Mouse (Mus musculus) layer of hippocampus, adult 11-12 months (tissue): ENCODE data around the gene Taf1b.

Experiments used
- DNase-seq: peaks from one replicate; pipeline ENCODE4 v3.0.0; 2022; ENCODE audit warnings: low spot score

The Taf1b gene

DNA sequence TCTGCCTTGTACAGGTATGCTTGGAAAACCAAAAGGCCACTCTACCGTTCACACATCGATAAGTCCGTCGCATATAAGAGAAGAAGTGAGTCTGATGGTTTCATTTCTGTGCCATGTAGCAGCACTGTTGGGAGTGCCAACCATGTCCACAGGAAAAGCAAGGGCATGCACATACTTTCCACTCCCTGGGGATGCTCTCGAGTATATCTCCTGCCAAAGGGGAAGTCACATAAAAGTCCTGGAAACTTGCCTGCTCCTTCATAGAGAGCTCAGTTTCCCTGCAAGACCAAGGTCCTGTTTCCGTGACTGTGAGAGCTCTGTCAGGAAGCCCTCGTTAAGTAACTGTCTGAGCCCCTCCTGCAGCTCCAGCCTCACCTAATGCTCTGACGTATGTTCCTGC lies 57.8 kb downstream of the Taf1b start:
- no peak for DNase-seq

DNA sequence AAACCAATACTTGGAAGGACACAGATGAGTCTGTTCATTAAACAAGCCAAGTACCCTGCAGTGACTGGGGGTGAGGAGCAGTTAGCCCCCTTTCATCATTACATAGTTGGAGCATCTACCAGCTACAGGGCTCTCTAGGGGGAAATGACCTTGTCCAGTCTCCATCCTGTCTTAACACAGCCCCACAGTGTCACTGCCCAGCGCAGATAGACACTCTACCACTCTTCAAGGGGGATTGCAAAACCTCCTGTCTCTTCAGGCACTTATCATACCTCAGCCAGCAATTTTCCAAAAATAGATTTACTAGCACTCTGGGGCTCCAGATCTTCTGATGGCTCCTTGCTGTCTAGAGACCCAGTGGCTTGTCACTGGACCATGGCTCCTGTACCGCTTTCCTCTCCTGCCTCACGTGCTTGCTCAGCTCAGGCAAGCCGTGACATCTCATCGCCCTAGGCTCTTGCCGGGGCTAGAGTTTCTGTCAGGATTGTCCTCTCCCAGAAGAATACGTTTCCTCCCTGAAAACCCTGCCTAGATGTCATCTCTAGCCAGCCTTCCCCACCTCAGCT lies 65.3 kb downstream of the Taf1b start:
- no peak for DNase-seq

DNA sequence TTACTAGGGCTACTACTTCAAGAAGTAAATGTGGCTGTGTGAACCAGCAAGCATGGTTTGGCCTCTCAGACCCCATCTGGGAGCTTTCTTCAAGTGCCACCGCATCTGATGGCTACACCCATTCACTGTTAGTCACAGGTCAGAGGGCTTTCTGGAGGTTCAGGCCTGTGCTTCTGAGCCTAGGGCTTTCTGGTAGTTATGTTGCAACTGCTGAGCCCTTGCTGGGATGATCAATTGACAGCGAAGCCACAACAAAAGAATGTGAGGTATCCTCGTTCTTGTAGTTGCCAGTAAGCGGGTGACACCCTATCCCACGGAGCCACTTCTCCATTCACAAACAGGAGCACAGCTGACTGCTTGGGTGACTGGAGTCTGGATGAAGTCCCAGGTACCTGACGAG lies 67.2 kb downstream of the Taf1b start:
- no peak for DNase-seq

DNA sequence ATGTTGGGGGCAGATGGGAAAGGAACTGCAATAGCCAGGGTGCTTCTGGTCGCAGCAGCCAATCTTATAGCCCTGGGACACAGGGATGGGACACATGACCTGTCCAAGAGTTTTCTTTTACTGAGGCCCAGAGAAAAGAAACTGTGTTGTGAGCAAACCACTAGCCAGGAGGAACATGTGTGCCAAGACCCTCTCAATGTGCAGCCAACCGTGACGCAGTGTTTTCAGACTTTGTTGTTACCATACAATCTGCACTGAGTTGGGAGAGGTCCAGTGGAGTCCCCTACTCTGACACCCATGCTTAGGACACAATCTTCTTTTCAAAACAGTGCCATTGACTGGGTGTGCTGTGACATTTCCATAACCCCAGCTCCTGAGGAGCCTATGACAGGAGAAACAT lies 69.4 kb downstream of the Taf1b start:
- no peak for DNase-seq

DNA sequence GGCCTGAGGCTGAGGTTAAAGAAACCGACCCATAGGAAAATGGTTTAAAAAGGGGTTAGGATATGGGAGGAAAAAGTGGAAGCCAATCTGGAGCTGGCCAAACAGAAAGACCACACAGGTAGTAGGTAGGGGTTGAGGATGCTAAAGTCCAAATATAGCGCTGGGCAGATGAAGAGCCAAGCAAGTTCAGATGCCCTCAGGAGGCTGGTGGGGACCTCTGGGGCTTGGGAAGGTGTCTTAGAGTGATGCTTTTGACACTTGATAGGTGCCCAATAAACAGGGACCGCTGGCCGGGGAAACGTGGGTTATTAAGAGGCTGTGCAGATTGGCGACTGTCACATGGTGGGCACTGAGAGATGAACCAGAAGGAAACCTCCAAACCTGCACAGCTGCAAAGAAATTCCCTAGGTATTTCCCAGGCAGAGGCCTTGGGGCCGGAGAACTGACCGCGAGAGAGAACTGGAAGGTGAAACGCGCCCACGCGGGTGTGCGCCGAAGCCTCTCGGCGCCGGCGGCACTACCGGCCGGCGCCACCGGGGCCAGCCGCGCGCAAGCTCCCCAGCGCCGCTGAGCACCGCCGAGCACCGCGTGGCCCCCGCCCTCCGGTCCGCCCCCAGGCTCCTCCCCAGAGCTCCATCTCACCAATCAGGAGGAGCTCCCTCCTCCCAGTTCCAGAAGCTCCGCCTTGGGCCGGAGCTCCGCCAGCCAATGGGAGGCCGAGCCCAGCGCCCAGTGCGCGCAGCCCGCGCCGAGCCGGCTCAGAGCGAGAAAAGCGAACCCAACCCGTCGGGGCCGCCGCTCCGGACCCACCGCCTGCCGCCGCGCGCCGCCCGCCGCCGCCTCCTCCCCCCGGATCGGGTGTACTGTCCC lies 73.6 kb downstream of the Taf1b start, which contains the start of gene Grhl1:
Grhl1 (plus strand) TSS at position 761 of the 870 bp plus-strand sequence.
- DNase-seq, result peak; percentile 93

DNA sequence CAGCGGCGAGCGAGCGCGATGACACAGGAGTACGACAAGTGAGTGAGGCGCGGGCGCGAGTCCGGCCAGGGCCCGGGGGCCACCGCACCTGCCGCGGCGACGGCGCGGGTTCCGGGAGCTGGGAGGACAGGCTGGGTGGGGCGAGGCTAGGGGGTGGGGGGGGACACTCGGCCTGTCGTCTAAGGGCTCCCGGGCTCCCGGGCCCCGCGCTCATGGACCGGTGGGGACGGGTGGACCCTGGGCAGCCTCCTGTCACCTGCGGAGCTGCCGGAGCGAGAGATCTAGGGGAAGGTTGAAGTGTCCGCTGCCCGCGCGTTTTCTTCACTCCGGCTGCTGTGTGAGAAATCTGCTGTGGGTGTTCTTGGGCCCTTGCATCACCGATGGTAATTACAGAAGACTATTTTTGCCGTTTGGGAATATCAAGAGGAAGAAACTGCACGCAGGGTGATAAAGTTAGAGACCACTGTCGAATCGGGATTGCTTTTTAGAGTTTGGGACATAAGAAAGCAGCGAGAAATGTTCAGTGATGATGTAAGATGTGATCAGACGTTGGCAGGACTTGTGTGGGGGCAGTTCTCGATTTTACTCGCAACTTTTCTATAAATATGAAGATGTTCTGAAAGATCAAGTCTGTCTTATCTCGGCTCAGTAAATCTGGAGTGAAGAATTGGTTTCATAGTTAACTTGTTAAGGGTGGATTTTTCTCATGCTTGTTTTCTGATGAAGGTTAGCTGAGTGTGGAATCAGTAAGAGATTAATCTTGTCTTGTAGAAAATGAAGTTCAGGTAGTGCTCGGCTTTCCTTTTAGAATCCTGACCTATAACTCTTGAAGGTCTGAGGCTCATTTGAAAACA lies 74.5 kb downstream of the Taf1b start:
- no peak for DNase-seq

DNA sequence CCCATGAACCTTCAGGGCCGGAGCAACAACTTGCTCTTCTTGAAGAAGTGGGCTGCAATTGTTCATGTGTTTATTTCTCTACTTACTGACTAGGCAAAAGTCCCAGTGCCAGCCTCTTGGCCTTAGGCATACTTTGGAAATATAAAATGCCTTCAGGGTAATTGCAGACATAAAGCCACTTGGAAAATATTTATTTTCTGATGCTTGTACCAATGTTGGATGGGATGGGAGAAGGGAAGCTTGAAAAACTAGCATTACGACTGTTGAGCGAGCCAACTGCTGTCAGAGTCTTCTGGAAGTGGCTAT lies 75.1 kb downstream of the Taf1b start:
- no peak for DNase-seq

DNA sequence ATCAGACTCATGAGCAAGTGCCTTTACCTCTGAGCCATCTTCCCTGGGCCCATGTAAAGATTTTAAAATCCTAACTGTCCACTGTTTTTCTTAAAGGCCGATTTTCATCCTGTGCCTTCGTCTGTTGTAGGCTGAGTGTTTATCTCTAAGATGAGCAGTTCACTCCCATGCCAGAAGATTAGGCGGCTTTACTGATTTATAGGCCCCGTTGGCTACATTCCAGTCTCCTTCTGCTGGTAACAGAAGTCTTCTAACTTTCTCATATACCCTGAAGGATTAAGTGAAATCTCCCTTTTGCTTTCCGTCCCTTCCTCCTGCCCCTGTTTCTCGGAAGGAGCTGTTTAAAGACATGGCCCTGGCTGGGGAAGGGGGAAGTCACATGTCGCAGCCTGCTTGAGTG lies 76.7 kb downstream of the Taf1b start:
- no peak for DNase-seq

DNA sequence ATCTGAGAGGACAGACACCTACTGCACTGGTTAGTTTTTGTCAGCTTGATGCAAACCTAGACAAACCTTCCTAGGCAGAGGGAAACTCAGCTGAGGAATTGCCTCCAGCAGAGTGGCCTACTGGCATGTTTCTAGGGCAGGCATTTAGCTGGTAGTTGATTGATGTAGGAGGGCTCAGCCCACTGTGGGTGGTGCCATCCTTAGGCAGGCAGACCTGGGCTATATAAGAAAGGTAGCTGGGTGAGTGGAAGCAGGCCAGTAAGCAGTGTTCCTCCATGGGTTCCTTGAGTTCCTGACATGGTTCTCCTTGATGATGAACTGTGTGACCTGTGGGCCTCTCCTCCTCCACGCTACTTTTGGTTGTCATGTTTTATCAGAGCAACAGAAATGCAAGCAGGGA lies 82.3 kb downstream of the Taf1b start:
- DNase-seq, result no peak

DNA sequence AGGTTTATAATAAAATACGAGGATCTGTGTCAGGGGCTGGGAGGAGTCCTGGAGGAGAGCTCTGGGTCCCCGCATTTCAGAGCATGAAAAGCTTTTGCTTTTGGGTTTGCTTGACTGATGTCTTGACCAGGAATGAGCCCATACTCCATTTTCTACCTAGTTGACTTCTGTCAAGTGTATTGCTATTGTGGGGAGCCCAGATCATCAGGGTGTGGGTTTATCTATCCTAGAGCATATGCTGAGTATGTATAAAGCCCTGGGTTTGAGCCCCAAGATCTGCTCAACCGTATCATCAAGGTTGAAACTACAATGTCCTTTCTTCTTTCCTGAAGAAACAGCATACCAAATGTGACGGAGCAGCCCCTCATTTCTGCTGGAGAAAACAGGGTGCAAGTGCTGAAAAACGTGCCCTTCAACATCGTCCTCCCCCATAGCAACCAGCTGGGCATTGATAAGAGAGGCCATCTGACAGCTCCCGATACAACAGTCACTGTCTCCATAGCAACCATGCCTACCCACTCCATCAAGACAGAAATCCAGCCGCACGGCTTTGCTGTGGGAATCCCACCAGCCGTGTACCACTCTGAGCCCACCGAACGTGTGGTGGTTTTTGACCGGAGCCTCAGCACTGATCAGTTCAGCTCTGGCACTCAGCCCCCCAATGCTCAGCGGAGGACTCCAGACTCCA lies 83.0 kb downstream of the Taf1b start:
- peak; percentile 68 for DNase-seq

DNA sequence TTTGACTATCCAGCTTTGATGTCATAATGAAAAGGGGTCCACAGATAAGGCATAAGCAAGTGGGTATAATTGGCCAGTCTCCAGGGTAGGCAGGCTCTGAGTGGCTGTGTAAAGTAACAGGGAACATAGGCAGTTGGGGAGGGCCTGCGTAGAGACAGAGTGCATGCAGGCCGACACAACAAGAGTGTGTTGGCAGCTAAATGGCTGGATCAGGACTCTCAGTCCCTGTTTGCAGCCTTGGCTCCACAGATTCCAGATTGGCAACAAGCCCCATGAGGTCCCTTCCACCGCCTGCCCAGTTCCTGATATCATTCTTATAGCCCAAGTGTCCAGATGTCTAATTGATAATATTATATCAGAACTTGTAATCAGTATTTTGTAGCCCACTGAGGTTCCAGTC lies 85.5 kb downstream of the Taf1b start:
- no peak for DNase-seq

DNA sequence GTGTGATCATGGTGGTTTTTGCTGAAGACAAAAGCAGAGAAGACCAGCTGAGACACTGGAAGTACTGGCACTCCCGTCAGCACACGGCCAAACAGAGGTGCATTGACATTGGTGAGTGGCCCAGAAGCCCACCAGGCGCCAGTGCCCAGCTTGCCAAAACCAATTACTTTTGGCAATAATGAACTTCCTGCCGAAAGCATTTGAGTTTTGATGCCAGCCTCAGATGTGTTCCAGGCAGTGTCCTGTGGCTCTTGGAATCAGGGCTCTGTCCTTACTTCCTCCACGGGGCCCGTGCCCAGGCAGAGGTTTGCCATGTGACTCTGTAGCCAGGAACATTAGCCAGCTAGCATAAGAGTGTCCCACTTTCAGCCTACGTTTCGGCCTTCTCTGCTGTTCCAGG lies 86.7 kb downstream of the Taf1b start:
- no peak for DNase-seq

DNA sequence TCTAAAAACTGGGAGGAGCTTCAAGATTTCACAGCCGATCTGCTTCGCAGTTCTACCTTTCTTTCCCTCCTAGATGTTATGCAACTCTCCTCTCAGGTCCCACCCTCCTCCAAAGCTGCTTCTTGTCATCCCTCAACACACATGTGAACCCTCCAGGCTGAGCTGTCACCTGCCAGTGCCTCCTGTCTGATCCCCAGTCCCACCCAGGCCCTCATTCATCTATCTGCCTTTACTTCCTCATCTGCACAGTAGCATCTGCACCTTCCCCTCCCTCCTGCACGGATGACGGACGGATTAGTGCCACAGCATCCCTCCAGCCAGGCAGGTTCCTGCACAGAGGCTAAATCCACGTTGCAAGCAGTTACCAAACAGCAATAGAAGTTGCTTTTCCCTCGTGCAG lies 88.0 kb downstream of the Taf1b start:
- no peak for DNase-seq

DNA sequence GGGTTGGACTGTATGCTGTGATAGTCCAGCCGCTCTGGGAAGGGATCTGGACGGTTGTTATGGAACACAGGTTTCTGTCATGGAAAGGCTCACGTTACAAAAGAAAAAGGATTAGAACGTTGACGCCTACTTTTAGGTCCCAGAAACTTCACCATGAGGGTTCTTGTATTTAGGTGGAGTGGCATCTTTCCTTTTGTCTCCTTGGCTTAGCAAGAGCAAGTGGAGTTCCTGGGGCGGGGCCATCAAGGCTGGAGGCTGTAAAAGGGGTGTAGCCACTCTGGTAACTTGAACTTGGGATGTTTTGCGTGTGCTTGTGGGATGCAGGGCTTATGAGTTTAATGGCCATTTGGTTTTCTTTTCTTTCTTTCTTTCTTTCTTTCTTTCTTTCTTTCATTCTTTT lies 92.2 kb downstream of the Taf1b start:
- no peak for DNase-seq

DNA sequence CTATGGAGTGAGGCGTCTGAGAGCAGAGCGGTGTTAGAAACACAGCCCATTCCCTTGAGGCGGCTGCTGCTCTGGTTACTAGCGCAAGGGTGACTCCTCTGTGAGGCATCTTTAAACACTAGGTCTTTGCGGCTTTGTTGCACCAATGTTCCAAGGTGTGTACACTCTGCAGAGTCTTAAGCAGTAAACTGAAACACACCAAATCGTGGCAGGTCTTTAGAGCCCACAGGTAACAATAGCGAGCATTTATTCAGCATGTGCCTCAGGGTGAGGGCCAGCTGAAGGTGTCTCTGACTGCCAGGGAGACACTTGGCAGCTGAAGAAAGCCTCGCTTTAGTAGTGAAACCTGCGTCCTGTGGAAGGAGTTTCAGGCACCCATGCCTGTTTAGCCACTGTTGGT lies 93.9 kb downstream of the Taf1b start:
- DNase-seq, result no peak

DNA sequence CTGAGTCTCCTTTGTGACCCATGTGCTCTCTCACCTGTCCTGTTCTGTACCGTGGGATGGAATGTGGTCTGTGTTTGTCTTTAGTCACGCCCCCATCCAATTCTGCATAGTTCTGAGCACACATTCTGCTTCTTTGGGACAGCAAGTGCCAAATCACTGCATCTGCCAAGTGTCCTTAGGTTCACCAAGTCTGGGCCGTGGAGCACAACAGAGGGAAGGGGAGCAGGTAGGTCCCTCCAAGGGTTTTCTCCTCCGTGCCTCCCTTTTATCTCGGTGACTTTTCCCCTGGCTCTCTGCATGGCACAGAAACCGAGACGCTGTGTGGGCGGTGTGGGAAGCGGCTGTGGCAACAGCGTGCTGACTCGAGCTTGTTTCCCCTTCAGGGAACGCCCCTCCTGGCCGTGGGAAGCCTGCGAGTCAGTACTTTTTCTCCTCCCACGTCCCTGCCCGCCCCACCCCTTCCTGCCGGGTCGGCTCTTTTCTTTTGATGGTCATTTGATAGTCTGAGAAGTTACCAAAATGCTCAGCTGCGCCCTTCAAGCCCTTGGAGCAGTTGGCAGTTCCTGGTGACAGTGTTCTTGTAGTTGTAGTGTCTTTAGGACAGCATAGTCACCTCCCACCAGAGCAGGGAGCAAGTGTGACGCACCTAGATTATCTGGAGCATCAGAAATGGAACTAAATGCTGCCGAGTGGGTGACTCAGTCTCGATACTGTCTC lies 95.0 kb downstream of the Taf1b start:
- peak; percentile 75 for DNase-seq

DNA sequence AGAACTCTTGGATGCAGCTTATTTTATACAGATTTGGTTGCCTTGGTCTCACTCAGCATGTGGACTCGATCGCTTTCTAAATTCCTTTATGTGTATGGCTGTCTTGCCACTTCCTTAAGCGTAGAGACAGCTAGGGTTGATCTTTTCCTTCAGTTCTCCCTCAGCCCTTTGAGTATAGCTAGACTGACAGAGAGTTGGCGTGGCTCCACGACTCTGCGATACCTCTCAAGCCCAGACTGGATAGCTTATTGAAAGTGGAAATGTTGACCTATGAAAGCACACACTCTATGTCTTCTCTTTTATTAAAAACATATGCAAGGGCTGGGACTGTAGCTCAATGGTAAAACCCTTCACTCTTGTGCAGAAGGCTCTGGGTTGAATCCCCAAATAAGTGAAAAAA lies 99.2 kb downstream of the Taf1b start:
- DNase-seq, result no peak

DNA sequence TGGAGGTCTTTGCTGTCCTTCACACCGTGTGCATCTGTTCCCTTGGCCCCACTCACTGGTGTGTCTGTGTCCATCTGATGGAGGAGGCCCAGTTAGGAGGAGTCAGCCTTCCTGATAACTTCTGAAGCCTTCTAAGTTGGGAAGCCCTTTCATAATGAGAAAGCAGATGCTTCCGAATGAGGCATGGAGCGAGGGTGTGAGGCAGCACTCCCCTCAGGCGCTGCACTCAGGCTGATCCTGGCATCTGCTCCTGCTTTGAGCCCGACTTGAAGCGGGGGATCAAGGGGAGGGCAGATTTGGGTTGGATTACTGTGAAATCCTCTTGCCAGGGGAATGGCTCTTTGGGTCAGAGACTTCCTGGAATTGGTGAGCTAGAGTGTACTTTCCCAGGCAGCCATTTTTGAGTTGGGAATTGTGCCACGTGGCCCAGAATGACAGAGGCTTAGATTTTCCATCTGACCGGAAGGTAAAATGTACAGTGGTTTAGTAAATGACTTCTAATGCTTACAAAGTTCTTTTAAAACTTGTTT lies 101.3 kb downstream of the Taf1b start:
- DNase-seq, result no peak

DNA sequence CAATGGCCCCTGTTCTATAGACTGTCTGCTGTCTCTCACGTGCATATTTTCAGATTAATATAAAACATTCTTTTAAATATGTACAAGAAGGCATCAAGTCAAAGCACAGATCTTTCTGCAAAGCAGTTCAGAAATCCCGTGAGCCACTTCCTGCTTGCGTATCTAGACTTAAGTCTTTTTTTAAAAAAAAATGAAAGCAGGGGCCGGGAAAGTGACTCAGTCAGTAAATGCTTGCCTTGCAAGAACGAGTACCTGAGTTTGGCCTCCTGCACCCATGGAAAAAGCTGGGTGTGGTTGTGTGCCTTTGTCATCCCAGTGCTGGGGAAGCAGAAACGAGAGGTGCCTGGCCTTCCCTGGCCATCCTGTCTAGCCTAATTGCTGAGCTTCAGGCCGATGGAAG lies 101.9 kb downstream of the Taf1b start:
- no peak for DNase-seq

DNA sequence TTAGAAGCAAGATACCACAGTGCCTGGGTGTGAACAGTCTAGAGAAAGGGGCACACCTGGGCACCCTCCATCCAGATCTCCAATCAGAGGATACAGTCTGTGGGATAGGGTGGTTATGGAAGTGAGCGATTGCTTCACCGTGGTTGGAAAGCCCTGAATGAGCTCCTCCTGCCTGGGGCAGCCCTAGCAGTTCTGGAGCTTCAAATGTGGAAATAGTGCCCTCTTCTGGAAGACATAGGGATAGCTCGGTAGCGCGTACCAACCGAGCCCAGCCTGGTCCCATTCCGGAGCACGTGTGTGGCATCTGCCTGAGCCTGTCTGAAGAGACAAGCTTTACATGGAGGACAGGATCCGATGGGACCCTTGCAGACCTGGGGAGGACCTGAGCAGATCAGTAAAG lies 102.6 kb downstream of the Taf1b start:
- peak; percentile 87 for DNase-seq

DNA sequence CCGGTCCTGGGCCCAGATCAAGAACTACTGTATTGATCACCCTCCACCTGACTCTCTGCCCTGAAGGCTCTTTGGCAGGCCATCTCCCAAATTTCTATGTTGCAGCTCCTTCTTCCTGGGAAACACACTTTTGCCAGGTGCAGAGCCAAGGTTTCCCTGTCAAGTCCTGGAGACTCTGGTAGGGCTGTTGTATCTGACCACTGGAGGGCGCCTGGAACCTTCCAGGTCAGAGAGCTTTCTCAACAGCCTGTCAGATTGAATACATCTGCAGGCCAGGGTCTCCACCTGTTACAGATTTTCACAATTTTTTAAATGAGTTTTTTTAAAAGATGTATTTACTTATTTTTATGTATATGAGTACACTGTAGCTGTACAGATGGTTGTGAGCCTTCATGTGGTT lies 105.1 kb downstream of the Taf1b start:
- DNase-seq, result peak; percentile 76

DNA sequence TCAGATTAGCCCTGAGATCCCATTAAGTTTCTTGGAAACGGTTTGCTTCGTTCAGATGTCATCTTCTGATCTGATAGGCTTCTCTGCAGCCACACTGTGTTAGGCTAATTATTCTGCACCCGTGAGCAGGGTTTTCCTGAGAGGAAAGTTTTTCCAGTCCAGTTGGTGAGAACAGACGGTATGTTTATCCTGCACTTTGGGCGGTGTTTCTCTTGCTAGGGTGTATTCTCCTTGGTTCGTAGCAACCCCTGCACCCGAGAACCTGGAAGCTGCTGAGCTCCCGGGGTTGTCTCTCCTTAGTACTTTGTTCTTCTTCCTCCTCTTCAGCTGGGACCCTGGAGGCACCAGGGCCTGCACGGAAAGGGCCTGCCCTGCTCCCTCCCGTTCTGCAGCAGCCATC lies 108.0 kb downstream of the Taf1b start:
- no peak for DNase-seq
